Mouse (Mus musculus): ENCODE measurements around the gene Hoxd4. TPM values are rescaled to one million over a fixed set of nuclear protein-coding genes. Genes with fewer than 3 reads are reported as not detected.

Gene Hoxd4
- polyA plus RNA-seq, 1 experiment from 2014 or later, result 11.2 TPM

DNA sequence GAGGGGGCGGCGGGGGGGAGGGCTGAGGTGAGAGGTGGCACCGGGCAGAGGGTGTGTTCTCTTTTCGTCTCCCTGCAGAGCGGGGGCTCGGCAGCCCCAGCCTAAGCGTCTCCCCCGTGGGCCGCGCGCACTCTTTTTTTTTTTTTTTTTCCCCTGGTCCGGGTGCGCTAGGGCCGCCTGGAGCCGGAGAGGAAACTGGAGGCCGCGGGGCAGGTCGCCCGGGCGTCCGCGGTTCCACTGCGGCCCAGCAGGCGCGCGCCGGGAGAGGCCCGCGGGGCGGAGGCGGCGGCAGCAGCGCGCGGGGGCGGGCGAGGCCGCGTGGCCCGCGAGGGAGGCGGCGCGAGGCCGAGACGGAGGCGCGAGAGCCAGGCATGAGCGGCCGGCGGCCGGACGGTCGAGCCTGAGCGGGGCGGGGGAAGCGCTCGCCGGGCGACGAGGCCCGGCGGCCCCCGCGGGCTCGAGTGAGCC is 6.7 kb upstream of the Hoxd4 start:
- 0% methylated on average over 31 of the region's 66 CpGs for WGBS
- Histone ChIP-seq H3K4me3 (ENCODE audit: low read depth, low read length) (peak overlapping the region; percentile 83), H3K36me3 (ENCODE audit: control insufficient read depth, insufficient read depth, low read length) (no peaks in the 10 kb centered on the region), H3K4me2 (ENCODE audit: low read depth) (peak overlapping the region; percentile 85), H3K4me1 (ENCODE audit: control insufficient read depth, insufficient read depth, low read length) (peaks cover 17% of the 10 kb centered on the region), H3K9ac (ENCODE audit: low read length) (peak overlapping the region; percentile 99), H3K27ac (ENCODE audit: low read depth, low read length) (peak overlapping the region; percentile 100), H3K9me3 (ENCODE audit: control insufficient read depth, low read length) (no peaks in the 10 kb centered on the region), H3K27me3 (ENCODE audit: control insufficient read depth, insufficient read depth, low read length) (peaks cover 34% of the 10 kb centered on the region)
- ATAC-seq (ENCODE audit: insufficient read depth, low FRiP score, low TSS enrichment), result peak; percentile 33
- DNase-seq (ENCODE audit: low spot score), result peak; percentile 57

DNA sequence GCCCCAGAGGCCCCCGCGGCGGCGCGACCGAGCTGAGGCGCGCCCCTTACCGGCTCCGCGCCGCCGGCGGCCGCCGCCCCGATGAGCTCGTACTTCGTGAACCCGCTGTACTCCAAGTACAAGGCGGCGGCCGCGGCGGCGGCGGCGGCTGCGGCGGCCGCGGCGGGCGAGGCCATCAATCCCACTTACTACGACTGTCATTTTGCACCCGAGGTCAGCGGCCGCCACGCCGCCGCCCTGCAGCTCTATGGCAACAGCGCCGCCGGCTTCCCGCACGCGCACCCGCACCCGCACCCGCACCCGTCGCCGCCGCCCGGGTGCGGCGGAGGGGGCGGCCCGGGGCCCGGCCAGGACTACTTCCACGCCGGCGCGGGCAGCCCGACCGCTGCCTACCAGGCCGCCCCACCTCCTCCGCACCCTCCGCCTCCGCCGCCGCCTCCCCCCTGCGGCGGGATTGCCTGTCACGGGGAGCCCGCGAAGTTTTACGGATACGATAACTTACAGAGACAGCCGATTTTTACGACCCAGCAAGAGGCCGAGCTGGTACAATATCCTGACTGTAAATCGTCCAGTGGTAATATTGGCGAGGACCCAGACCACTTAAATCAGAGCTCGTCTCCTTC is 6.2 kb upstream of the Hoxd4 start:
- Histone ChIP-seq H3K9me3 (ENCODE audit: control insufficient read depth, low read length) (no peaks in the 10 kb centered on the region), H3K9ac (ENCODE audit: low read length) (peak overlapping the region; percentile 99), H3K27ac (ENCODE audit: low read depth, low read length) (peak overlapping the region; percentile 100), H3K4me1 (ENCODE audit: control insufficient read depth, insufficient read depth, low read length) (peaks cover 20% of the 10 kb centered on the region), H3K4me3 (ENCODE audit: low read depth, low read length) (peak overlapping the region; percentile 83), H3K27me3 (ENCODE audit: control insufficient read depth, insufficient read depth, low read length) (peaks cover 28% of the 10 kb centered on the region), H3K36me3 (ENCODE audit: control insufficient read depth, insufficient read depth, low read length) (no peaks in the 10 kb centered on the region), H3K4me2 (ENCODE audit: low read depth) (peak overlapping the region; percentile 85)
- ATAC-seq (ENCODE audit: insufficient read depth, low FRiP score, low TSS enrichment) (peak; percentile 69), DNase-seq (ENCODE audit: low spot score) (peak; percentile 81)
- under 1% methylated on average over 55 of the region's 85 CpGs for WGBS

DNA sequence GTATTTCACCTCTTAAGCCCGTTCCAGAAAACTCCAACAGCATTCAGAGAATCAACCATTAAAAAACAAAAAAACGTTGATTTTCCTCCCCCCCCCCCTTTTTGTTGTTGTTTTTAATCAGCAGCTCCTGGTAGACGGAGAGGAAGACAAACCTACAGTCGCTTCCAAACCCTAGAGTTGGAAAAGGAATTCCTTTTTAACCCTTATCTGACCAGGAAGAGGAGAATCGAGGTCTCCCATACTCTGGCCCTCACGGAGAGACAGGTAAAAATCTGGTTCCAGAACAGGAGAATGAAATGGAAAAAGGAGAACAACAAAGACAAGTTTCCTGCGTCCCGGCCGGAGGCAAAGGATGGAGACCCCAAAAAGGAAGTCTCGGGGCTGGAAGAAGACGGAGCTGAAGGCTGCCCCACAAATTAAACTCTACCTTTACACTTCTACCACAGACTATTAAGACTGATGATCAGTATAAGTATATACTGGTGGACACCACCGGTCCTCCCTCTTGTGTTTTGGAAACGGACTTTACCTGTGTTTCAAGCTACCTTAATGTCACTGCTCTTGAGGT is 5.3 kb upstream of the Hoxd4 start:
- Histone ChIP-seq H3K4me1 (ENCODE audit: control insufficient read depth, insufficient read depth, low read length) (peaks cover 24% of the 10 kb centered on the region), H3K27me3 (ENCODE audit: control insufficient read depth, insufficient read depth, low read length) (peaks cover 20% of the 10 kb centered on the region), H3K36me3 (ENCODE audit: control insufficient read depth, insufficient read depth, low read length) (no peaks in the 10 kb centered on the region), H3K27ac (ENCODE audit: low read depth, low read length) (peak overlapping the region; percentile 100), H3K4me2 (ENCODE audit: low read depth) (peak overlapping the region; percentile 85), H3K9ac (ENCODE audit: low read length) (peak overlapping the region; percentile 99), H3K9me3 (ENCODE audit: control insufficient read depth, low read length) (no peaks in the 10 kb centered on the region), H3K4me3 (ENCODE audit: low read depth, low read length) (peak overlapping the region; percentile 83)
- no peak for ATAC-seq (ENCODE audit: insufficient read depth, low FRiP score, low TSS enrichment)
- peak; percentile 22 for DNase-seq (ENCODE audit: low spot score)
- 1% methylated on average over 13 of the region's 13 CpGs for WGBS

- DNase-seq (ENCODE audit: low spot score), result no peak
- H3K36me3 ChIP-seq (ENCODE audit: control insufficient read depth, insufficient read depth, low read length), result no peaks in the 10 kb centered on the region
- 8% methylated on average over 7 of the region's 7 CpGs for WGBS
- peak overlapping the region; percentile 85 for H3K4me2 ChIP-seq (ENCODE audit: low read depth)
- H3K27ac ChIP-seq (ENCODE audit: low read depth, low read length), result peak overlapping the region; percentile 58; the same call in 1 of the 2 replicates
- peaks cover 20% of the 10 kb centered on the region for H3K27me3 ChIP-seq (ENCODE audit: control insufficient read depth, insufficient read depth, low read length)
- no peaks in the 10 kb centered on the region for H3K9me3 ChIP-seq (ENCODE audit: control insufficient read depth, low read length)
- H3K4me1 ChIP-seq (ENCODE audit: control insufficient read depth, insufficient read depth, low read length), result peaks cover 24% of the 10 kb centered on the region
- peak overlapping the region; percentile 69 for H3K9ac ChIP-seq (ENCODE audit: low read length)
- no peak for ATAC-seq (ENCODE audit: insufficient read depth, low FRiP score, low TSS enrichment)
- H3K4me3 ChIP-seq (ENCODE audit: low read depth, low read length), result peak overlapping the region; percentile 83
These were observed 4.1 kb upstream of the Hoxd4 start for GRCm38 (mm10) chr2:74707599-74707998.

GRCm38 (mm10) chr2:74708676-74709075 is 3.1 kb upstream of the Hoxd4 start:
- Histone ChIP-seq H3K4me3 (ENCODE audit: low read depth, low read length) (peak overlapping the region; percentile 19), H3K36me3 (ENCODE audit: control insufficient read depth, insufficient read depth, low read length) (no peaks in the 10 kb centered on the region), H3K4me1 (ENCODE audit: control insufficient read depth, insufficient read depth, low read length) (peaks cover 24% of the 10 kb centered on the region), H3K9me3 (ENCODE audit: control insufficient read depth, low read length) (no peaks in the 10 kb centered on the region), H3K9ac (ENCODE audit: low read length) (peak overlapping the region; percentile 44), H3K27ac (ENCODE audit: low read depth, low read length) (peak overlapping the region; percentile 35), H3K27me3 (ENCODE audit: control insufficient read depth, insufficient read depth, low read length) (peaks cover 17% of the 10 kb centered on the region), H3K4me2 (ENCODE audit: low read depth) (peak overlapping the region; percentile 85)
- WGBS, result 15% methylated on average over 4 of the region's 4 CpGs
- DNase-seq (ENCODE audit: low spot score) (peak; percentile 24), ATAC-seq (ENCODE audit: insufficient read depth, low FRiP score, low TSS enrichment) (no peak)

DNA sequence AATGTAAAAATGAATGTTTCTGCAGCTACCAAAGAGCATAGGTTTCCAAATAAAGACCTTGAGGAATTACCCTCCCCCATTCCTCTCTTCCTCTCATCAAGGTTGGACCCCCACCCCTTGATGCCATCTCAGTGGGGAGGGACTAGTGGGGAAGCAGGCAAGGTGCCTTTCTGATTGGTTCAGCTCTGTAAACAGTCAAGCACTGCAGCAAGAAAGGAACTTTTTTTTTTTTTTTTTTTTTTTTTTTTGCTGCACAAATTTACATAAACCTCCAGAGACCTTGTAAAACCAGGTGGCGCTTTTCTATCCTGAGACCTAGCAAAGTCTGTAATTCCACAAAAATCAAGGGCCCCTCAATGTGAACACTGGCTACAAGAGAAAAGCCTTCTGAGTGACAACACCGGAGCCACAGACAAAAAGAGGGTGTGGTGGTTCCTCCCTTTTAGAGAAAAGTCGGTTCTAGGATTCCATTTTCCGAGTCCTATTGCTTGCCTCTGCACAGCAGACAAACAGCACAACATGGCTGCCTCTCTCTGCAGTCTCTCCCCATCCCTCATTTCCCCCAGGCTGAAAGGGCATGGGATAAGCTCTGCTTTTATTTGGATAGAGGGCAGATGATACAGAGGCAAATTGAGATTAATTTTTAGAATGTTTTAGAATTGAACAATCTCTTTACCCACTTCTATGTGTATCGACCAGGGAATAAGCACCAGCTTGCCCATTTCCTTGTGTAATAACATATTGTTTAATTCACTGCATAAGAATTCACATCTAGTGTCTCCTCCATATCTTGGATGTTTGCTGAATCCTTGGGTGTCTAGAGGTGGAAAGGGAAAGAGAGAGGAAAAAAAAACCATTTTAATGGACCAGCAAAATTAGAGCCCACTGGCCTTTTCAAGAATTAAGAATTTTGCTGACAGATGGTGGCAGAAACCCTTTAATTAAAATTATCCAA is 2.0 kb upstream of the Hoxd4 start:
- H3K4me3 ChIP-seq (ENCODE audit: low read depth, low read length), result no peak overlapping the region; the same call in 1 of the 2 replicates
- ATAC-seq (ENCODE audit: insufficient read depth, low FRiP score, low TSS enrichment) (no peak), DNase-seq (ENCODE audit: low spot score) (peak; percentile 21)
- no peaks in the 10 kb centered on the region for H3K36me3 ChIP-seq (ENCODE audit: control insufficient read depth, insufficient read depth, low read length)
- H3K27me3 ChIP-seq (ENCODE audit: control insufficient read depth, insufficient read depth, low read length), result peaks cover 7% of the 10 kb centered on the region; the same call in 1 of the 2 replicates
- 6% methylated on average over 5 of the region's 5 CpGs for WGBS
- H3K9me3 ChIP-seq (ENCODE audit: control insufficient read depth, low read length), result no peaks in the 10 kb centered on the region
- H3K4me1 ChIP-seq (ENCODE audit: control insufficient read depth, insufficient read depth, low read length), result peaks cover 20% of the 10 kb centered on the region
- H3K9ac ChIP-seq (ENCODE audit: low read length), result 0 out of 2 replicates have a peak overlapping the region, but pooled peaks have one; percentile 7
- peak overlapping the region; percentile 85 for H3K4me2 ChIP-seq (ENCODE audit: low read depth)
- H3K27ac ChIP-seq (ENCODE audit: low read depth, low read length), result peak overlapping the region; percentile 100; the same call in 1 of the 2 replicates

GRCm38 (mm10) chr2:74710929-74711543 is 693 bp upstream of the Hoxd4 start:
- no peak for ATAC-seq (ENCODE audit: insufficient read depth, low FRiP score, low TSS enrichment)
- peak; percentile 34 for DNase-seq (ENCODE audit: low spot score)
- under 1% methylated on average over 15 of the region's 16 CpGs for WGBS

More at GRCm38 (mm10) chr2:74710929-74711543, 693 bp upstream of the Hoxd4 start:
- Histone ChIP-seq H3K9me3 (ENCODE audit: control insufficient read depth, low read length) (no peaks in the 10 kb centered on the region), H3K27ac (ENCODE audit: low read depth, low read length) (peak overlapping the region; percentile 100), H3K36me3 (ENCODE audit: control insufficient read depth, insufficient read depth, low read length) (no peaks in the 10 kb centered on the region), H3K4me3 (ENCODE audit: low read depth, low read length) (peak overlapping the region; percentile 98), H3K27me3 (ENCODE audit: control insufficient read depth, insufficient read depth, low read length) (peaks cover 7% of the 10 kb centered on the region; the same call in 1 of the 2 replicates), H3K4me2 (ENCODE audit: low read depth) (peak overlapping the region; percentile 75), H3K4me1 (ENCODE audit: control insufficient read depth, insufficient read depth, low read length) (peaks cover 20% of the 10 kb centered on the region), H3K9ac (ENCODE audit: low read length) (peak overlapping the region; percentile 100)

All from neural tube, embryonic 11.5 days (tissue).